Mouse (Mus musculus): Measurements from ENCODE around the gene Ttll12. TPM values are rescaled to one million over a fixed set of nuclear protein-coding genes. Genes with fewer than 3 reads are reported as not detected.

Ttll12 gene
- polyA plus RNA-seq, 1 experiment, result 26.1 TPM

DNA sequence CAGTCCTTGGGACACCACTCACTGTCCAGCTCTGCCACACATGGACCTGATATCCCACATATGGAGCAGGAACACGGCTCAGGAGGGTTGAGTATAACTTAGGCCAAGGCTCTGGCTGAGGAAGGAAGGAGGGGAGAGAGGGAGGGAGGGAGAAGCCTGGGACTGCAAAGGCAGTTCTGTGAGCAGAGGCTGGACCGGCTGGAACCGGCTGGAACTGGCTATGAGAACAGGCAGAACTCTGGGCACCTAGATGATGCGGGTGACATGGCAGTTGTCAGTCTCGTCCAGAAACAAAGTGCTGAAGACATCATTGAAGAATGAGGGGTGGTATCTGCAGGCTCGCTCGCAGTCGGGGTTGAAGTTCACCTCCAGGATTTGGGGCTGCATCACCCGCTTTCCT is 18.3 kb downstream of the Ttll12 start:
- TF ChIP-seq POLR2A (IDR thresholded peaks at IDR 0.05; ENCODE audit: low read depth, low read length), result no peak
- no peak for TF ChIP-seq CTCF (IDR thresholded peaks at IDR 0.05; ENCODE audit: borderline replicate concordance, insufficient read depth, low read length)

DNA sequence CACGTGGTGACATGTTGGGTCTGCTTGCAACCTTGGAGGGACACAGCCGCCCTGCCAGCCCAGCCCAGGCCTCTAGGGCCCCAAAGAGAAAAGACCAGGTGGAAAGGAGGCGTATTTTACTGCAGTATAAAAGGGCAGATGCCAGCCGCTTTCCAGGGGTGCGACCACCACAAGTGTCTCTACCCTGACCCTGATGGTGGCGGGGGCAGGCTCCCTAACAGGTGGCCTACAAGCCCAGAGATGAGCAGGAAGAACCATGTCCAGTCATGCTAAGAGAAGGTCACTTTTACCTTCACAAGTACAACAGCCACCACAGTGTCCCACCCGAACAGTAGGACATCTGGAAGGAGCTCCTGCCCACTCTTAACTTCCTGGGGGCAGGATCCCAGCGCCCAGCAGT is 19.4 kb downstream of the Ttll12 start:
- H3K4me3 ChIP-seq (ENCODE audit: insufficient read depth, low read length), result no peak overlapping the region
- peak overlapping the region; percentile 41 for H3K27ac ChIP-seq (ENCODE audit: insufficient read depth, low read length)
- TF ChIP-seq CTCF (IDR thresholded peaks at IDR 0.05; ENCODE audit: borderline replicate concordance, insufficient read depth, low read length), result no peak
- TF ChIP-seq POLR2A (IDR thresholded peaks at IDR 0.05; ENCODE audit: low read depth, low read length), result no peak
- peaks cover 10% of the 10 kb centered on the region for H3K4me1 ChIP-seq (ENCODE audit: control insufficient read depth, insufficient read depth, low read length)

More for the DNA sequence above, 18.3 kb downstream of the Ttll12 start:
- Histone ChIP-seq H3K4me1 (ENCODE audit: control insufficient read depth, insufficient read depth, low read length) (peaks cover 10% of the 10 kb centered on the region), H3K4me3 (ENCODE audit: insufficient read depth, low read length) (no peak overlapping the region), H3K27ac (ENCODE audit: insufficient read depth, low read length) (no peak overlapping the region)

DNA sequence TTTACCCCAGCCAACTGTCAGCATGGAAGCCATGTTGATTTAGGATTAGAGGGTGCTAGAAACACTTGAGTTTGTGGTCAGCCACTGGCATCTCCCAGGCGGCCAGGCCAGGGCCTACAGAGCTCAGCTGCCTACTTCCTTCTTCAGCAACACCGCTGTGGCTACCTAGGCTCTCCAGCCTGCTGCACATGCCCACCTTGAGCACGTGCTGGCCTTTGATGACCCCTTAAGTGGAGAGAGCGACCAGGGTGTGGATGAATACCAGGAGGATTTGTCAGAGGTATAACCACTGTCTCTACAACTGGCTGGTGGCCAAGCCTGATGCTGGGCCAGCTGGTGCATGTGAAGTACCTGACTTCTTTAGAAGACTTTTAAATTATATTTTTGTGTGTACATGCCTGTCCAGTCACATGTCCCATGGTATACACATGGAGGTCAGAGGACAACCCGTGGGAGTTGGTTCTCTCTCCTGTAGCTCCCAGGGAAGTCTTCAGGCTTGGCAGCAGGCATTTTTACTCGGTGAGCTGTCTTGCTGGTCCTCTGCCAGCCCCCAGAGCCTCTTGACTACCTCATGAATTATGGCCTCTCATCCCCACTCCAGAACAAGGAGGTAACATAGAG is 20.1 kb downstream of the Ttll12 start:
- no peak for TF ChIP-seq POLR2A (IDR thresholded peaks at IDR 0.05; ENCODE audit: low read depth, low read length)
- TF ChIP-seq CTCF (IDR thresholded peaks at IDR 0.05; ENCODE audit: borderline replicate concordance, insufficient read depth, low read length), result no peak
- peak overlapping the region; percentile 41 for H3K27ac ChIP-seq (ENCODE audit: insufficient read depth, low read length)
- no peak overlapping the region for H3K4me3 ChIP-seq (ENCODE audit: insufficient read depth, low read length)
- H3K4me1 ChIP-seq (ENCODE audit: control insufficient read depth, insufficient read depth, low read length), result peaks cover 10% of the 10 kb centered on the region

DNA sequence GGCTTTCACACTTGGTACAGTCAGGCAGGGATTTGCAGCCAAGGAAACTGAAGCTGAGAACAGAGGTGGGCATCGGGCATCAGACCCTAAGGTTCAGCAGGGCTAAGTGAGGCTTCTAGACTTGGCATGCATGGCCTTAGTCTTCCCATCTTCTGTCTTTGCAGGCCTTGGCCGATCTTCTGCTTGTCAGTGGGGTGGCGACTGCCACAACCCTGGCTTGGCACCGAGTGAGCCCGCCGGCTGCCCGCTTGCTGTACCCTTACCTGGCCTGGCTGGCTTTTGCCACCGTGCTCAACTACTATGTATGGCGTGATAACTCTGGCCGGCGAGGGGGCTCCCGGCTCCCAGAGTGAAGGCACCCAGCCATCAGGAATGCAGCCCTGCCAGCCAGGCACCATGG is 21.4 kb downstream of the Ttll12 start:
- H3K4me3 ChIP-seq (ENCODE audit: insufficient read depth, low read length), result no peak overlapping the region
- TF ChIP-seq POLR2A (IDR thresholded peaks at IDR 0.05; ENCODE audit: low read depth, low read length) (no peak), CTCF (IDR thresholded peaks at IDR 0.05; ENCODE audit: borderline replicate concordance, insufficient read depth, low read length) (no peak)
- no peak overlapping the region for H3K27ac ChIP-seq (ENCODE audit: insufficient read depth, low read length)
- peaks cover 10% of the 10 kb centered on the region for H3K4me1 ChIP-seq (ENCODE audit: control insufficient read depth, insufficient read depth, low read length)

DNA sequence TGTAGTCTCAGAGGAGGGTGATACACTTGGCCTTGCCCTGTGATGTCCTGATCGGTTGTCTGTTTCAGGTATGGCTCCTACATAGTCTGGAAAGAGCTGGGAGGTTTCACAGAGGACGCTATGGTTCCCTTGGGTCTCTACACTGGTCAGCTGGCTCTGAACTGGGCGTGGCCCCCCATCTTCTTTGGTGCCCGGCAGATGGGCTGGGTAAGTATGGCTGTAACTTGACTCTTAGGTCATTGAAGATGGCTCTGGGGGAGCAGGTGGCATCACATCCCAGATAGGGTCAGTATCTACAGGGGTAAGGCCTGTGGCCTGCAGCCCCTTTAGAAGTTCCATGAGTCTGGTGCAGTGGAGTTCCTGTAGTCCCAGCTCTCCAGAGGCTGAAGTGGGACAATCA is 22.8 kb downstream of the Ttll12 start:
- Histone ChIP-seq H3K4me3 (ENCODE audit: insufficient read depth, low read length) (no peak overlapping the region), H3K4me1 (ENCODE audit: control insufficient read depth, insufficient read depth, low read length) (peaks cover 10% of the 10 kb centered on the region), H3K27ac (ENCODE audit: insufficient read depth, low read length) (no peak overlapping the region)
- TF ChIP-seq CTCF (IDR thresholded peaks at IDR 0.05; ENCODE audit: borderline replicate concordance, insufficient read depth, low read length) (no peak), POLR2A (IDR thresholded peaks at IDR 0.05; ENCODE audit: low read depth, low read length) (no peak)

DNA sequence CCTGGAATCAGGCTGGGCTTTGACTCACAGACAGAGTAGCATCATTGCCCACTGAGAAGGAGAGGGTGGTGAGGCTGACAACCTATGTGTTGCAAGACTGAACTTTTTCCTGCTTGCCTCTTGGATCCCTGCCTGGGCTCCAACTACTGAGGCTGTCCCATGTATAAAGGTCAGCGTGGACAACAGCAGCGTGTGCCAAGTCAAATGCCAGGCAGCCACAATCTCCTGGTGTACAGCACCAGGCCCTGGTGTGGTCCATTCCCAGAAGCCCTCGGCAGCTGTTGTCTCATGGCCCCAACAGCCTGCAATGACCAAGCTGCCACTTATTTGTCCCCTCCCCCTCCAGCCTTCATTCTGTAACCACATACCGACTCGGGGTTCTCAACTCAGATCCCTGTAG is 23.3 kb downstream of the Ttll12 start:
- H3K4me3 ChIP-seq (ENCODE audit: insufficient read depth, low read length), result no peak overlapping the region
- TF ChIP-seq CTCF (IDR thresholded peaks at IDR 0.05; ENCODE audit: borderline replicate concordance, insufficient read depth, low read length) (no peak), POLR2A (IDR thresholded peaks at IDR 0.05; ENCODE audit: low read depth, low read length) (no peak)
- no peak overlapping the region for H3K27ac ChIP-seq (ENCODE audit: insufficient read depth, low read length)
- peaks cover 10% of the 10 kb centered on the region for H3K4me1 ChIP-seq (ENCODE audit: control insufficient read depth, insufficient read depth, low read length)

DNA sequence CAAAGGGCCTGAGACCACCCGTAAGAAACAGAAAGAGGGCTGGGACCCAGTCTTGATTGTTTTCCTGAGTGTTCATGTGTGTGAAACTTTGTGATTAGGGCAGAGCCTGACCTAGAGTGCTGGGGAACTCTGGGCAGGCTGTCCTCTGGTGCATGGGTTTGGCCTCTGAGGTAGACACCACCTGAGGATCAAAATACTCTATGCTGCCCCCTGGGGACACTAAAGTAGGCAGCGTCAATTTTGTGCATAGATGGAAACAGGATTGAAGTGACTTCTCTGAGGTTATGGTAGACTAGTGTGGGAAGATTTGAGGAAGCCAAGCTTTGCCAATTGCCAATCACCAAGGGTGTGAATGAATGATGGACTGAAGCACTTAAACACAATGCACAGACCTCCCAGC is 24.3 kb downstream of the Ttll12 start:
- no peak for TF ChIP-seq POLR2A (IDR thresholded peaks at IDR 0.05; ENCODE audit: low read depth, low read length)
- TF ChIP-seq CTCF (IDR thresholded peaks at IDR 0.05; ENCODE audit: borderline replicate concordance, insufficient read depth, low read length), result no peak
- no peak overlapping the region for H3K27ac ChIP-seq (ENCODE audit: insufficient read depth, low read length)
- H3K4me1 ChIP-seq (ENCODE audit: control insufficient read depth, insufficient read depth, low read length), result peaks cover 16% of the 10 kb centered on the region
- no peak overlapping the region for H3K4me3 ChIP-seq (ENCODE audit: insufficient read depth, low read length)

DNA sequence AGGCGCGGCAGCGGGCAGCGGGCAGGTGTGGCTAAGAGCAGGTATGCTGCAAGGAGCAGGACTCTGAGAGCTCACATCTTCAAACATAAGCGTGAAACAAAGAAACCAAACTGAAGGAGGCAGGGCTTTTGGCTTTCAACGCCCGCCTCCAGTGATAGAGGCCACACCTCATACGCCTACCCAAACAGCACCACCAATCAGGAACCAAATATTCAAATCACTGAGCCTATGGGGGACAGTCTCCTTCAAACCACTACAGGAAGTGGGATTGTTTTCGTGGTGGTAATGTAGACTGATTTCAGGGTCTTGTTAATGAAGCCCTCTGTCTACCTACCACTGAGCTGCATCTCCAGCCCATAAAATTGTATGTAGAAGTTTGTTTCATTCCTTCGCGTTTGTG is 25.3 kb downstream of the Ttll12 start:
- TF ChIP-seq POLR2A (IDR thresholded peaks at IDR 0.05; ENCODE audit: low read depth, low read length) (no peak), CTCF (IDR thresholded peaks at IDR 0.05; ENCODE audit: borderline replicate concordance, insufficient read depth, low read length) (no peak)
- Histone ChIP-seq H3K4me3 (ENCODE audit: insufficient read depth, low read length) (no peak overlapping the region), H3K4me1 (ENCODE audit: control insufficient read depth, insufficient read depth, low read length) (peaks cover 15% of the 10 kb centered on the region), H3K27ac (ENCODE audit: insufficient read depth, low read length) (no peak overlapping the region)

DNA sequence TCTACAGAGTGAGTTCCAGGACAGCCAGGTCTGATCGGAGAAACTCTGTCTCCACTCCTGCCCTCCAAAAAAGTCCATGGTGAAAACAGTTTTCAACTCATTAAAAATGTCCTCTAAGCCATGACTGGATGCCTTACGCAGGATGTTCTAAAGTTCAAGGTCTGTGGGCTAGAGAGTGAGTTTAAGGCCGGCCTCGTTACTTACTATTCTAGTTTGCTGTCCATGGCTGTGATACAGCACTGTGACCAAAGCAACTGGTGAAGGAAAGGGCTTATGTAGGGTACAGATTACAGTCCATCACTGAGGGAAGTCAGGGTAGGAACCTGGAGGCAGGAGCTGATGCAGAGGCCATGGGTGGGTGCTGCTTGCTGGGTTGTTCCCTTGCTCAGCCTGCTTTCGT is 26.4 kb downstream of the Ttll12 start:
- Histone ChIP-seq H3K27ac (ENCODE audit: insufficient read depth, low read length) (no peak overlapping the region), H3K4me1 (ENCODE audit: control insufficient read depth, insufficient read depth, low read length) (peaks cover 10% of the 10 kb centered on the region), H3K4me3 (ENCODE audit: insufficient read depth, low read length) (no peak overlapping the region)
- TF ChIP-seq CTCF (IDR thresholded peaks at IDR 0.05; ENCODE audit: borderline replicate concordance, insufficient read depth, low read length), result no peak

DNA sequence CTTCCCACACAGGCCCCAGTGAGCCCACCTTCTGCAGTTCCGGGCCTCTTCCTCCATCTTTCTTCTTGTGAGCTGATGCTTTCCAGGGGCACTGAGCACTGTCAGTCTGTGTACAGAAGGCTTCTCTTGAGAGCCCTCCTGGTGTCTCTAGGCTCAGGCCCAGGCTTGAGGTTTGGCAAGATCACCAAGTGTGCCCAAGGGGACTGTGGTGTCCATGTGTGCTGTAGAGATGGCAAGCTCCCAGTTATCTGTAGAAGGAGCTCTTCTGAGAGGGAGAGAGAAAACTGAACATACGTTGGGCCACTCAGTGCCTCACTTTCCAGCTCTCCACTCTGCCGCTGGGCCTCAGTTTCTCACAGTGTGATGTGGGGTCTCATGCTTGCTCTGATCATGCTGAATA is 27.2 kb downstream of the Ttll12 start:
- no peak for TF ChIP-seq CTCF (IDR thresholded peaks at IDR 0.05; ENCODE audit: borderline replicate concordance, insufficient read depth, low read length)
- TF ChIP-seq POLR2A (IDR thresholded peaks at IDR 0.05; ENCODE audit: low read depth, low read length), result no peak
- Histone ChIP-seq H3K4me3 (ENCODE audit: insufficient read depth, low read length) (no peak overlapping the region), H3K27ac (ENCODE audit: insufficient read depth, low read length) (no peak overlapping the region), H3K4me1 (ENCODE audit: control insufficient read depth, insufficient read depth, low read length) (peaks cover 10% of the 10 kb centered on the region)

DNA sequence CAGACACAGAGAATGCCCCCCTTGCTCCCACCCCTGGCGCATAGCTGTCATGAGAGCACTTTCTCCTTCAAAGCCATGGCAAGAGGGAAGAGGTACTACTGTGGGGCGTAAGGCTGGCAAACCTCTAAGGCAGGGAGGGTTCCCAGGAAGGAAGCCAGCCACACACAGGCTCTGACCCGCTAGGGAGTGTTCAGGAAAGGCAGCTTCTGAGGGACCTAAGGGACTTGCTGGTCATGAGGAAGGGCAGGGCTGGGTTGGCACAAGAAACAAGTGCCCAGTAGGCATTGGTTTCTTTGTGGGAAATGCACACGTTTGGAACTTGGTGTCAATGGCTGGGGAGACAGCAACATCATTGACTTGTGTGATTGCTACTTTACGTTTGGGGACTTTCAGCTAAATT is 29.0 kb downstream of the Ttll12 start:
- peaks cover 10% of the 10 kb centered on the region for H3K4me1 ChIP-seq (ENCODE audit: control insufficient read depth, insufficient read depth, low read length)
- H3K27ac ChIP-seq (ENCODE audit: insufficient read depth, low read length), result peak overlapping the region; percentile 83

More for the DNA sequence above, 29.0 kb downstream of the Ttll12 start:
- no peak for TF ChIP-seq CTCF (IDR thresholded peaks at IDR 0.05; ENCODE audit: borderline replicate concordance, insufficient read depth, low read length)
- no peak overlapping the region for H3K4me3 ChIP-seq (ENCODE audit: insufficient read depth, low read length)
